Mouse (Mus musculus) liver, adult 2 months (tissue): Measurements from ENCODE around the gene Susd3. TPM values are rescaled to one million over a fixed set of nuclear protein-coding genes. Genes with fewer than 3 reads are reported as not detected.
A peak's percentile ranks its signal among the peaks of the same experiment; 100 is the strongest.

Source experiments
- DNase-seq: peaks from one replicate; pipeline ENCODE4 v3.0.0-alpha.2; 2011; ENCODE audit warnings: low read depth, low spot score; ENCODE audit errors: extremely low read depth
- H3K27ac ChIP-seq: fragments of 200-500 bp; replicated peaks from 2 replicates; pipeline ENCODE4 v1.5.1; 2012; ENCODE audit warnings: low read depth, mild to moderate bottlenecking, control low read depth, inconsistent platforms, low read length; ENCODE audit not compliant: insufficient read depth
- H3K27me3 ChIP-seq: fragments of 200-500 bp; 2 replicates; pipeline ENCODE4 v1.6.1; 2012; ENCODE audit warnings: mild to moderate bottlenecking, moderate library complexity, low read length, inconsistent platforms; ENCODE audit not compliant: control insufficient read depth, insufficient read depth
- H3K36me3 ChIP-seq: fragments of 200-500 bp; 2 replicates; pipeline ENCODE4 v1.6.1; 2012; ENCODE audit warnings: low read length, inconsistent platforms; ENCODE audit not compliant: control insufficient read depth, insufficient read depth
- H3K4me1 ChIP-seq: fragments of 200-500 bp; 2 replicates; pipeline ENCODE4 v1.6.1; 2011; ENCODE audit warnings: low read length; ENCODE audit not compliant: control insufficient read depth, insufficient read depth
- H3K4me3 ChIP-seq: fragments of 200-500 bp; 2 replicates; pipeline ENCODE4 v1.5.1; 2011; ENCODE audit warnings: low read depth, mild to moderate bottlenecking, control low read depth, low read length, moderate library complexity; ENCODE audit not compliant: insufficient read depth
- H3K79me2 ChIP-seq: fragments of 200-500 bp; 2 replicates; pipeline ENCODE4 v1.6.1; 2012; ENCODE audit warnings: inconsistent platforms, mild to moderate bottlenecking, low read length, moderate library complexity; ENCODE audit not compliant: control insufficient read depth, insufficient read depth
- H3K9ac ChIP-seq: fragments of 200-500 bp; 2 replicates; pipeline ENCODE4 v1.6.1; 2012; ENCODE audit warnings: low read depth, mild to moderate bottlenecking, control low read depth, inconsistent platforms, low read length
- CTCF ChIP-seq: fragments of 200-500 bp; IDR thresholded peaks from 2 replicates; pipeline ENCODE4 v1.5.1; 2011; ENCODE audit warnings: low read depth, low read length, control low read depth
- POLR2A ChIP-seq: fragments of 200-500 bp; IDR thresholded peaks from 2 replicates; pipeline ENCODE4 v1.6.1; 2011; ENCODE audit warnings: low read length, control low read depth; ENCODE audit not compliant: insufficient read depth; ENCODE audit errors: extremely low read depth
- WGBS: fragments of 180-500 bp; shearing (Covaris S2); methylation state at CpG from one replicate; pipeline ENCODE4 v1.1.7; 2018; 5-methylcytosine and 5-hydroxymethylcytosine counted together
- polyA plus RNA-seq: library from polyadenylated mRNA; depleted of rRNA; stranded (reverse); fragments of >200 nt; gene quantifications from 2 replicates; pipeline ENCODE4 v1.2.3, GENCODE M21; 2012
- total RNA-seq: library from RNA; depleted of rRNA; stranded (reverse); fragments of >200 nt; gene quantifications from 2 replicates; pipeline ENCODE4 v1.2.3, GENCODE M21; 2014

Susd3 gene
- total and polyA plus RNA-seq, 2 experiments, result 0.18 to 1.1 TPM

DNA sequence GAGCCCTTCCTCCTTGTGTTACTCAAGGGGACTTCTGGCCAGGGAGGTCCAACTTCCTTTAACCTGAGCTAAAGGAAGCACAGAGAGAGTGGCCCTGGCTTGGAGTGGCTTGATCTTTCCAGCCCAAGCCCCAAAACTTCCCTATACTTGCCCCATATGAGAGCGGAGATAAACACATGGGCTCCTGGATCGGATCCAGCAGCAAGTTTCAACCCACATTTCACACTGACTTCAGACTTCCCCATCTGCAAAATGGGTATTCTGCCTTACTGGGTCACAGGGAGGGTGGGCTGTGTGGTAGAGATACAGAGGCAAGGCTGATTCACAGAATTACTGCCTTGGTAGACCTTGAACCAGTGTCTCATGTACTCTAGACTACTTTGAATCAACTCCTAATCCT, 5.0 kb downstream of the Susd3 start:
- H3K27ac ChIP-seq, result no peak overlapping the region
- no peak for DNase-seq
- 100% methylated on average over 2 of the region's 2 CpGs for WGBS
- TF ChIP-seq POLR2A (no peak), CTCF (no peak)
- no peak overlapping the region for H3K9ac ChIP-seq
- no peaks in the 10 kb centered on the region for H3K27me3 ChIP-seq
- no peaks in the 10 kb centered on the region for H3K79me2 ChIP-seq
- no peaks in the 10 kb centered on the region for H3K36me3 ChIP-seq
- H3K4me3 ChIP-seq, result no peak overlapping the region
- peaks cover 5% of the 10 kb centered on the region; the same call in 1 of the 2 replicates for H3K4me1 ChIP-seq

DNA sequence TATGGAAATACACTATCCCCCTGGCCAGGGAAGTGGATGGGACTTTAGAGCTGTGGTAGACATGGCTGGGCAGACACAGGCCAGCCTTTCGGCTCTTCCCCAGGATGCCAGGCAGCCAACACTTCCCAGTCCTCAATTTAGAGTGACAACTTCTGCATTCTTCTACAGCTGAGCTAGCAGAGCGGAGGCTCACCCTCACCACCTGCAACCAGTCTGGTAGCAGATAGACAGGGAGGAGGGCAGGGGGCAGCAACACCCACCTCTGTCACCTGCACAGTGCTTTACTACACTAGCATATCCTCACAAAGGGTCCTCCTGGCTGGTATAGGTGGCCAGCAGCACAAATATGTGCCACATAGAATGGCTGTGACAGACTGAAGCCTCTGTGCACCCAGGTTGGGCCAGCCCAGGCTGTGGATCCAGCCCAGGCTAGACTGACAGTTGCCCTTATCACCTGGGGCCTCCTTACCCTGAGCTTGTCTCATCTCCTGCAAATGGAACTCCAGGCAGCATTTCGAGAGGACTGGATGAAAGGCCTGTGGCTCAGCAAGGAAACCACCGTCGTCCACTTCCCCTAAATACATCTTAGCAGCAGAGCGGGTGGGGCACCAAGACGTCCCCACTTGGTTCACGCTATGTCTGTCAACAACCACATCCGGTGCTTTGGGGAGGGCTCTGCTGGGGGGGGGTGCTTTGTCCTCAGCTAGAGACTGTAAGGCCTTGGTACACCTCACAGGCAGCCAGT, 6.0 kb downstream of the Susd3 start:
- DNase-seq, result peak; percentile 19
- Histone ChIP-seq H3K9ac (no peak overlapping the region), H3K4me3 (no peak overlapping the region), H3K36me3 (no peaks in the 10 kb centered on the region), H3K4me1 (0 out of 2 replicates have a peak, but pooled peaks cover 3% of the 10 kb centered on the region), H3K27me3 (no peaks in the 10 kb centered on the region), H3K27ac (no peak overlapping the region; the same call in 1 of the 2 replicates), H3K79me2 (no peaks in the 10 kb centered on the region)
- TF ChIP-seq CTCF (no peak), POLR2A (no peak)
- 82% methylated on average over 9 of the region's 9 CpGs for WGBS

DNA sequence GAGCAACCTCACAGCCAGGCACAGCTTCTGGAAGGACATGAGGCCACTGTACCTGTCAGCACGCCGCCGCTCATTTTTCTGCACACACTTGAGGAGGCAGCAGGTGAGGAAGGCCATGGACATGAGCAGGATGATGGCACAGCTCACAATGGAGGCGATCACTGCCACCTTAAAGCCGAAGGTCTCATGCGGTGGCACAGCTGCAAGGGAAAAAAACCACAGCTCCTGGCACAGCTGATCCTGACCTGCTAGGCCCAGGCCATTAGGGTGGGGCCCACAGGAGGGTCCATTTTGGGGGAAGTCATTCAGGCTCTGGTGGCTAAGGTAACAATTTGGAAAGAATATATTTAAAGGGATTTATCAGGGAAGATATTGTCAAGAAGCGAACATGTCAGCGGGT, 9.8 kb downstream of the Susd3 start:
- 94% methylated on average over 8 of the region's 8 CpGs for WGBS
- H3K36me3 ChIP-seq, result no peaks in the 10 kb centered on the region
- no peak for TF ChIP-seq CTCF
- no peak overlapping the region for H3K4me3 ChIP-seq
- H3K9ac ChIP-seq, result no peak overlapping the region
- no peaks in the 10 kb centered on the region for H3K27me3 ChIP-seq
- H3K27ac ChIP-seq, result no peak overlapping the region
- no peaks in the 10 kb centered on the region for H3K4me1 ChIP-seq
- DNase-seq, result no peak
- no peaks in the 10 kb centered on the region for H3K79me2 ChIP-seq

DNA sequence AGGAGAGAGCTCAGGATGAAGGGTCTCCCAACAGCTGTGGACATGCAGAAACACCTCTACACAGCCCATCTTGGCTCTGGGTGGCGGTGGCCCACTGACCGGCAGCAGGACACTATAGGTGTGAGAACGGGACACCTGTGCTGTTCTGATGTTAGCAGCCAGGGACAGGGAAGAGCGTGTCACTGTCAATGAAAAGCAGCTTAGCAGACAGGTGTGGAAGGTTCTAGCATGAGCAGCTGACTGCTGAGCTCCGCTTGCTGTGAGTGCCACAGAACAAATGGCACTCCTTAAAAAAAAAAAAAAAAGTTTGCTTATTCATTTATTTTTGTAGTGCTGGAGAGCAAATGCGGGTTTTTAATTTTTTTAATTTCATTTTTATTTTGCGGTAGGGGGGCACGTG, 10.9 kb downstream of the Susd3 start:
- 91% methylated on average over 8 of the region's 8 CpGs for WGBS
- H3K4me1 ChIP-seq, result no peaks in the 10 kb centered on the region
- H3K4me3 ChIP-seq, result no peak overlapping the region
- no peak overlapping the region for H3K9ac ChIP-seq
- no peaks in the 10 kb centered on the region for H3K27me3 ChIP-seq
- no peaks in the 10 kb centered on the region for H3K79me2 ChIP-seq
- no peak for TF ChIP-seq CTCF
- no peak for TF ChIP-seq POLR2A
- H3K27ac ChIP-seq, result no peak overlapping the region
- DNase-seq, result no peak
- no peaks in the 10 kb centered on the region for H3K36me3 ChIP-seq

DNA sequence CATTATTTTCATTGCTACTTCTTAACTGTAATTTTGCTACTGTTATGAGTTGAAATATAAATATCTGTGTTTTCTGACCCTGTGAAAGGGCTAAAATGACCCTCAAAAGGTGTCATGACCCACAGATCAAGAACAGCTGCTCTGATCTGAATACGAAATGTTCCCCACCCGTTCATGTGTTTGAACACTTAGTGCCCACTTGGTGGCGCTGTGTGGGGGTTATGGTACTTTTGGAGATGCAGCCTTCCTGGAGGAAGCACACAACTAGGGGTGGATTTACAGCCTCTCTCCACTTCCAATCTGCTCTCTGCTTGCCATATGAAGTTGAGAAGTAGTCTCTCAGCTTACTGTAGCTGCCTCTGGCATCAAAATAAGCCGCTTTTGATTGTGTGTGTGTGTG, 13.8 kb downstream of the Susd3 start:
- H3K9ac ChIP-seq, result no peak overlapping the region
- no peaks in the 10 kb centered on the region for H3K36me3 ChIP-seq
- WGBS, result 96% methylated on average over 4 of the region's 4 CpGs
- H3K4me3 ChIP-seq, result no peak overlapping the region
- H3K27ac ChIP-seq, result no peak overlapping the region
- no peaks in the 10 kb centered on the region for H3K27me3 ChIP-seq
- no peak for TF ChIP-seq POLR2A
- TF ChIP-seq CTCF, result no peak
- DNase-seq, result no peak
- H3K4me1 ChIP-seq, result no peaks in the 10 kb centered on the region
- no peaks in the 10 kb centered on the region for H3K79me2 ChIP-seq

DNA sequence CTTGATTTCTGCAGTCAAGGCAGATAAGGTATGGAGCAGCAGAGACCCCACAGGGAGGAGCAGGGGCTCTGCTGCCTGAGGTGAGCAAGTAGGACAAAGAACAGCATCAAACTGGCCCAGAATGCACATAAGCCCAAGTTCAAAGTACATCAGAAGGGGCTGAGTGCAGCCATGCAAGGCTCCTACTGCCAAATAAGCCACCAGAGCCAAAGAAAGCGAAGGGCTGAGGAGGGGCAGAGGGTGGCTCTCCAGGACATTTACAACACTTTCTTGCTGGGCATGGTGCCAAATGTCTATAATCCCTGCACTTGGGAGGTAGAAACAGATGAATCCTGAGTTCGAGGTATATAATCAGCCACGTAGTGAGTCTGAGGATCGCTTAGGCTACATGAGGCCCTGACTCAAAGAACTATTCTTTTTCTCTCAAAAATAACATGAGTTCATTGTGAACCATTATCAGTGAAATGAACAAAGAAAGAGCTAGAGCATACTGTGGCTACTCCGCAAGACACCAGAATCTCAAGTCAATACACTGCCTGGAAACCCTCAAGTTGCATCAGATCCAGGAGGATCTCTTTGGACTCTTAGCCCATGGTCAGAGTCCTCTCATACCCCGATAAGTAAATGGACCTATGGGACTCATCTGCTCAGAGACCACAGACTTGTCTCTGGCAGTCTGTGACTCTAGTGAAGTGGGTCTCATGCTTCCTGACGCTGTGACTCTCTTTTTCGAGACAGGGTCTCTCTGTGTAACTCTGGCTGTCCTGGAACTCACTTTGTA, 14.5 kb downstream of the Susd3 start:
- DNase-seq, result no peak
- Histone ChIP-seq H3K4me1 (no peaks in the 10 kb centered on the region), H3K27me3 (no peaks in the 10 kb centered on the region), H3K36me3 (no peaks in the 10 kb centered on the region), H3K9ac (no peak overlapping the region), H3K79me2 (no peaks in the 10 kb centered on the region), H3K4me3 (no peak overlapping the region), H3K27ac (no peak overlapping the region)
- 95% methylated on average over 8 of the region's 8 CpGs for WGBS
- no peak for TF ChIP-seq POLR2A
- TF ChIP-seq CTCF, result no peak
